Mouse (Mus musculus): ENCODE results near the gene Lpp. TPM values are rescaled to one million over a fixed set of nuclear protein-coding genes. Genes with fewer than 3 reads are reported as not detected.

The Lpp gene
- total RNA-seq, 1 experiment from 2014 or later = 24.1 TPM

DNA sequence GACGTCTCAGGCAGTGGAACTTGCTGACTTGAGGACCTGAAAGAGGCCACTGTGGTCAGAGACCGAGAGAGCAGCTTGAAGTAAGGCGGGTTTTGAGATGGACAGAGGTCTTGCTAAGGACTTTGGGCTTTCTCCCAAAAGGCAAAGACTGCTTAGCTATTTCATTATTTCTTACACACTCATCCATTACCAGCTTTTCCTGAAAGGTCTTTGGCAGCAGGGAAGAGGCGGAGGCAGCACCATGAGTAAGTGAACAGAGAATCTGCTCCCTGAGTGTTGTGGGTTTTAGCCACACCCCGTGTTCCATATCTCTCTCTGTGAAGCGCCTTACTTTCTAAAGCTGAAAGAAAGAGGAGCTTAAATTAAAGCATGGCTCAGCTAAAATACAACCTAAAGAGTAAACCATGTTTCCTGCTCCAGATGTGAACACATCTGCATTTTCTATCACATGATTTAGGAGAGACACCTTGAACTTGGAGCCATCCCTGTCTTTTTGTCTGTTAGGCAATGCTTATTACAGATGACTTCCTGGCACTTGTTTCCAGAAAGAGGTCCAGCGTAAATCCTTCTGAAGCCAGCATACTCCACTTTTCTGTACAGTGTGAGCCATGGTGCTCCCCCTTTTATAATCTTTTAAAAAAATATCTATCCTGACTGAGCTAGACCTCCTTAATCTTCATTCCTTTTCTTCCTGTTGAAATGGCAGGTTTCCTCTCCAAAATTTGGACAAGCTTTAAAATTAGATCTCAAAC is 520.5 kb downstream of the Lpp start:
- ATAC-seq (ENCODE audit: extremely low read depth, insufficient number of reproducible peaks, low FRiP score, poor library complexity, severe bottlenecking) = no peak

DNA sequence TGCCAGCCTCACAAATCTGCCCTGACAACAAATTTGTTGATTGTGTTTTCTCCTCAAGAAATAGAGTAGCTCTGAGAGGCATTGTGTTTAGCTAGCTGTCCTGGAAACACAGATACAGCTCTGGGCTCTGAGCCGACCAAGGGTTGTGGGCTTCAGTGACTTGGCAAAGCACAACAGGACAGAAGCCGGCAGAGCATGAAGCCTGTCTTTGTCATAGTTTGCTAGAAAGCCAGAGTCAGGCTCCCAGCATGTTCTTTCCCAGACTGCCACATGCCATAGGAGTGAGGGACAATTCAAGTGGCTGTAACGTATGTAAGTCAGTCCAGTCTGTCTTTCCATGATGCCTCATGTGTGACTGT is 521.1 kb downstream of the Lpp start:
- no peak for ATAC-seq (ENCODE audit: extremely low read depth, insufficient number of reproducible peaks, low FRiP score, poor library complexity, severe bottlenecking)

DNA sequence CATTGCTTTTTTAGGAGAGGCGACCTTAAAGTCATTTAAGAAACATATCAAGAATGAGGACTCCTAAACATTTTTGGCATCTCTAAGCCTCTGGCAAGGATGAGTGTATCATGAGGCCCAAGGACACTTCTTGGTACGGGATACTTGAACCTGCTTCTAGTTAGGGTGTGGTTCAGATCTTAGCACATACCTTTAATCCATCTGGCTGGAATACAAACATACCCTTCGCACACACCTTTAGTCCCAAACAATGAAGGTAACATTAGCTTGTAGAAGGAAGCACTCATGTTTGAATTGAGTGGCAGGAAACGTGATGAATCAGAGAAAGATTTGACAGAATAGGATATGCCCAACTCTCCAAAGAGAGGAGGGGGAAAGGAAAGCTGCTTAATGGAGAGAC is 522.2 kb downstream of the Lpp start:
- ATAC-seq (ENCODE audit: extremely low read depth, insufficient number of reproducible peaks, low FRiP score, poor library complexity, severe bottlenecking) = no peak

DNA sequence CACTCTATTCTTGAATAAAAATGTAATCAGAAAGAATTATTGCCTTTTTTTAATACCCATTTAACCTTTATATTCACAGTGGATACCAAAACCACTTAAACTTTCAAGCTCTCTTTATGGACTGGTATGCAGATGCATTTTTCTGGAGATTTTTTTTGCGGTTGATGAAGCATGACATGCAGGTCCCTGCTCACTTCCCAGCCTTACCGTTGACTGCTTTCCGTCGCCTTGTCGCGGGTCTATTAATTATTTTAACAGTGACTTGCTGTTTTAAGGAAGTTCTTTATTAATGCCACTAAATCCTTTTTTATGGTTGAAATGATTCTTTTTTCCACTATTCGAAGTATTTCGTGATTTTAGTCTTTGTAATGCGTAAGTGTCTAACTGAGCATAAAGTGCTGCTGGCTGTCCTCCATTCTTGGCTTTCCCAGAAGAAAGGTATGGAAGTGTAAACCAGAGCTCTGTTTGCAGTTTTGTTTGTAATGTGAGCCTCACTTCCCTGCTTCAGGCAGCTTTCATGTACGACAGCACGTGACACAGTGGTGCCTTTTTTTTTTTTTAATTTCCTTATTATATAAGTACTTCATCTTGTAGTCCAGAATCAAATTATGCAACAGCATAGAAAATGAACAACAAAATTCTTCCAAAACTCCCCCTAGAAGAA is 526.2 kb downstream of the Lpp start:
- no peak for ATAC-seq (ENCODE audit: extremely low read depth, insufficient number of reproducible peaks, low FRiP score, poor library complexity, severe bottlenecking)

DNA sequence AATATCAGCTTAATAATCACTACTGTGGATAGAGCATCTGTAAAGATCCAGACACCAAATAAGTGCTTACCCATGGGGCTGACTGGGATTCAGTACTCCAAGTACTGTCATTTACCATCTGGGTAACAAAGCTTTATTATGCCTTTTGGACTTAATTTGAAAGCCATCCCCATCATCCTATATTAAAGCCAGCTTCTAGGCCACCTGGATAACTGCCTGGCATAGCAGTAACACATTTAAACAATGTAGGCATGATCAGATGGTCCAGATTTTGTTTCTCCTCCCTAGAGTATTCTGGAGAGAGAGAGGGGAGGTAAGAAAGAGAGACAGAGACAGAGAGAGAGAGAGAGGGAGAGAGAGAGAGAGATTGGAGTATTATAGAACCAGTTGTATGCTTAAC is 536.8 kb downstream of the Lpp start:
- ATAC-seq (ENCODE audit: extremely low read depth, insufficient number of reproducible peaks, low FRiP score, poor library complexity, severe bottlenecking) = no peak

DNA sequence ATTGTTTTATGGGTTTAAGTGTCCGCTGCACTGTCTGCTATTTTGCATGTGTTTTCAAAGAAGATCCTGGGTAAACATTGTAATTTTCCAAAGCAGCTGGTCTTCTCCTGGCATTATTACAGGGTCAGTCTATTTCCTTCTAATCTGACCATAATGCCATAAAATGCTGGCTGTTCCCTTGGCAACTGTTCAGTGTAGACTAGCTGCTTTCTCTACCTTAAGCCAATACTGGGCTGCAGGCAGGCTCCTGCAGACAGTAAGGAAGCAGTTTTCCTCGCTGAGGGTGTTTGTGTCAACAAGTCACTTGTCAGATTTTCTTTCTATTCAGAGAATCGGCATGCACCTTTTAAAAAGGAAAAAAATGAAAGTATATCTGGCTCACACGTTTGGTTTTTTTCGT is 537.3 kb downstream of the Lpp start:
- no peak for ATAC-seq (ENCODE audit: extremely low read depth, insufficient number of reproducible peaks, low FRiP score, poor library complexity, severe bottlenecking)

DNA sequence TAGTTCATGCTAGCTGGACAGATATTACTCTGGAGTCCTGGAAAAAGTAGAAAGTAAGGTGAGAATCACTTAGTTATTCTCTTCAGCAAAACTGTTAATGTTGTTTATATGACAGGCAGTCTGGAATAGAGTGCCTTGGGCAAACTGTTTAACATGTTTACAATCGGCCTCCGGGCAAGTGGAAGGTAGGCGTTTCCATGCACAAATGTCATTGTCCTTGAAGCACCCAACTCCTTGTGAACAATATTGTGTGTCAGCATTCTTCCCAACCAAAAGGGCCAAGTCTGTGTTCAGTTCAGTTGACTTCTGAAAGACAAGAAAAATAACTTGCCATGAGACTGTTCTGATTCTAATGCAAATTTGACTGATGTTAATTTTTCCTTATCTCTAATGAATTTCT is 539.5 kb downstream of the Lpp start:
- ATAC-seq (ENCODE audit: extremely low read depth, insufficient number of reproducible peaks, low FRiP score, poor library complexity, severe bottlenecking) = no peak

DNA sequence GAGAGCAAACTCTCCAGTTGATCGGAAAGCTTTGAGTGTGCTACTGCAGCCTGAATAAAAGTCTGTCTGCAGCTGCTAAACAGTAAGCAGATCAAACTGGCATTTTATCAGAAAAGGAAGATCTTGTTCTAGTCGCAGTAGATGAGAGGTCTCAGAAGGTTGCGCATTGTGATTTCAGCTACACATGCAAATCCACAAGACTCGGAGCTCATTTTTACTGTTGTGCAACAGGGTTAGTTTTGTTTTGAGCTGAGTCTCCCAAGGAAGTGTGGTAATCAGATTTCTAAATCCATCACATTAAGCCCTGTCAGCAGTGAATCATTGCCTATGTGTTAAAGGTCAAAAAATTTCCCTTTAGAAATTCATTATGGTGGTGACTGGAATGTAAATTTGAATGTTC is 540.4 kb downstream of the Lpp start:
- ATAC-seq (ENCODE audit: extremely low read depth, insufficient number of reproducible peaks, low FRiP score, poor library complexity, severe bottlenecking) = no peak

DNA sequence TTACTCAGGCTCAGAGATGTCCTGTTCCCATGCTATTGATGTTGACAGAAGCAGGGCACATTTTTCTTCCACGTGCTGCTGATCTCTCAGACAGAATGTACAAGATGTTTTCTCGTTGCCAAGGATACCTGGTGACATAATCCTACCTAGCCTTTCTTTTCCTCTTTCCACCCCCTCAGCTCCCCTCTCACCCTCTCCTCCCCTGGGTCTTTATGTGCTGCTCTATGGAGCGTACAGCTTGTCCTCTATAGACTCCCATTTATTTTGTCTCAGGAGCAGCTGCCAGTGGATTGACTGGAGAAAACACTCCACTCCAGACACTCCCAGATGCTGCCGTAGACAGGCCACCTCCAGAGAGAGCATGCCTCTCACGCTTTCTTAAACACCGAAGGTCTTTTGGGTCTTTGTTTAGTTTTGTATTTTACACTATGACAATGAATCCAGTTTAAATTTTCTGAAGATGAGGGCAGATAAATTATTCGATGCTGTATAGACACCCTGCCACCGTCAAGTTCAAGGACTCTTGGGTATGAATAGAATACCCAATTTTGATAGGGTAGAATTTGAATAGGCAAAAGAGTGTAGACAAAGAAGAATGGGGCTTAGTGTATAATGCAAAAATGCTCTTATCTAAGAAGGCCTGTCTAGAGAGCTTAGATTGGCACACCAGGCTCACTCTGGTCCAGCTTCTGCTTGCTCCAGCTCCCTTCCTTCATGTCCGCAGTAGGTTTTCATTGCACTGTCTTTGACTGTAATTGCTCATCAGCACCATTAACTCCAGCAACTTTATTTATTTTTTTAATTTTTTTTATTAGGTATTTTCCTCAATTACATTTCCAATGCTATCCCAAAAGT is 548.2 kb downstream of the Lpp start:
- no peak for ATAC-seq (ENCODE audit: extremely low read depth, insufficient number of reproducible peaks, low FRiP score, poor library complexity, severe bottlenecking)

DNA sequence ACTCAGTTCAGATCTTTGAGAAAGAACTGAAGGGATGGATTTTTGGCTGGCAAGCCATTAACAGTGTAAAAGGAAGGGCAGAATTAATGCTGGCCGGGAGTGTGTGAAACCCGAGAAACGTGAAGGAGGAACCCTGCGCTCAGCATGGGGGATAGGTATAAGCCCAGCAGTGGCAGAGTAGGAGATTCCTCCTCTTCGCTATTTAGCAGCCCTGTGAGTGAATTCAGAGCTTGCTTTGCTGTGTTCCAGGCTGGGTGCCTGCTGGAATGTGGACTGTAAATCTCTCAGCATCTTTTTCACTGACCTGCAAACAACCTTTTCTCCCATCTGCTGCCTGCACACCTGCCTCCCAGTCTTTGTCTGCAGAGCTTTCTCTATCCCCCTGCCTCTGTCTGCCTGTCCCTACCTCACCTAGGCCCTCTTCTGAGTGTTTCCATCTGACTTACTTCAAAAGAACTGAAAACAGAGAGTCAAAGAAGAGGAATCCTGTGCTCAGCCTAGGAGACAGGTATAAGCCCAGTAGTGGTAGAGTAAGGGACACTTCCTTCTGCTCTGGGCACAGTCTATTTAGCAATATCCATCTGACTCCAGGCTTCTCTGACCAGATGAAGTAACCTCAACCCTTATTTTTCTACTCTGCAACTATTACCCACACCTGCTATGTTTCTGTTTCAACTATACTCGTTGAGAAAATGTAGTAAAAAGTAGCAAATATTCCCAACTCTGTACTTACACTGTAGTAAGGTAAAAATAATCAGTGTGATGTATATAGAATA is 550.4 kb downstream of the Lpp start:
- no peak for ATAC-seq (ENCODE audit: extremely low read depth, insufficient number of reproducible peaks, low FRiP score, poor library complexity, severe bottlenecking)

DNA sequence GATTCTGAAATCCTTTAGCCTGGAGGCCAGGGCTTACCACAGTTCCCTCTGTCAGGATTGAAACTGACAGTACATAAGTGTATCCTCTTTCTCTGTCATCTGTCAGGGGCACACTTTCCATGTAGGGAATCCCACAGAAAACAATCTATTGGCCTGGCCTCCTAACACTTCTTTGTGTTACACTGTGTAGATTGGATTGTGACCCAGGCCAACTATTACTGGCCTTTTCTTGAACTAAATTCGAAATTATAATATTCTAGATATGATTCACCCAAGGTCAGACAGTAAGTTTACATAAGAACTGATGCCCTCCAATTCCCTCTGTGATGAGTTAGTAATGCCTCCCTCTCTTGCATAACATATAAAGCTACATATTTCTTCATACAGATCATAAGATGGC is 553.0 kb downstream of the Lpp start:
- ATAC-seq (ENCODE audit: extremely low read depth, insufficient number of reproducible peaks, low FRiP score, poor library complexity, severe bottlenecking) = no peak

DNA sequence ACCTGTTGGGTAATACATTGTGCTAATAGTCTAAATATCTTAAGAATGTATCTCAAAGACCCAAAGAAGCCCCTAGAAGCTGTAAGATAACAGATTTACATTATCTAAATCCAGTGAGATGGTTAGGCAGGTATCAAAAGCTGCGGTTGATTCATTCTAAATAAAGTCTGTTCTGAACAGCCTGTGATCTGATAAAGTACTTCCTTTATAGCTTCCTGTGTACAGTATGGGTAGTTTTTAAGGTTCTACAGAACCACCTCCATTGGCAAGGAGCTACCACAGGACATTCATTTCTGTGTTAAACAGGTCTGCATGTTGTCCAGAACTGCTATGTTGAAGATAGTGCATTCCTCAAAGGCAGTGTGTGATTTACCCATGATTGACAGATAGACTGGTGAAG is 554.2 kb downstream of the Lpp start:
- no peak for ATAC-seq (ENCODE audit: extremely low read depth, insufficient number of reproducible peaks, low FRiP score, poor library complexity, severe bottlenecking)

DNA sequence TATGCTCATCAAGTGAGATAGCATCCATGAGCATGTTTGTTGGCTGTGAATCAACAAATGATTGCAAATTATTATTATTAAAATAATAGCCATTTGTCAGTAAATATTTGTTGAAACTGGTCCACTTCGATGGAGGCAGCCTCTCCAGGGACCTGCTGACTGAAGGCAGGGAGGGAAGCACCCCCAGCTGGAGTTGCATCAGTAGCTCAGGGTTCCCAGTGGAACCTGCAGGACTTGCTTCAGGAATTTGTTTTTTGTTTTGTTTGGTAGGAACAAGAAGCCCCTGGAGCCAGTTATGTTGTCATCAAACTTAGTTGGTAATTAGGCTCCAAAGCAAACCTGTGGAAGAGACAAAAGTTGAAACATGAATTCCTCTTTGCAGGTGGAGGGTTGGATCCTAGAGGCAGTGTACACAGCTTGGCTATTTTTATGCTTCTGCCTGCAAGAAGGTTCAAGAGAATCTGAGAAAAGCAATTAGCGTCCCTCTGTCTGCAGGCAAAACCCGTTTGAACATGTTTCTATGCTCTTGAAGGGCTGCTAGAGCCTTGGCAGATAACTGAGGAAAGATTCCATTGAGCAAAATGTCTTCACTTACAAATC is 554.9 kb downstream of the Lpp start:
- no peak for ATAC-seq (ENCODE audit: extremely low read depth, insufficient number of reproducible peaks, low FRiP score, poor library complexity, severe bottlenecking)

DNA sequence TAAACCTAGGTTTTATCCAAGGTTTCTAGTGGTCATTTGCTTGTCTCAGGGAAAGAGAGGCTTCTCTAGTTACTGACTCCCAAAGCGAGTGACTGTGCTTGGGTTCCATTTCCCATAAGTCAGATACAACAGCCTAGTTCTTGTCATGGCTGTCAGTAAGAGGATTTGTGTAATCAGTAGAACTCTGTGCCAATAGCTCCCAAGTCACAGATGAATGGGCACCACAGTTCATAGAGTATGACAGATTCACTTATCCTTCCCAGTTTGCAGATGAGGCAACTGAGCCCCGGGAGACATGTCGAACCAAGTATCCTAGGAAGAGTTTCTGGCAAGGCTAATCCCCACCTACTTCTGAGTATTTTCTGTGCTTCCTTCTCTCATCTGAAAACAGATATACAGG is 556.0 kb downstream of the Lpp start:
- no peak for ATAC-seq (ENCODE audit: extremely low read depth, insufficient number of reproducible peaks, low FRiP score, poor library complexity, severe bottlenecking)

DNA sequence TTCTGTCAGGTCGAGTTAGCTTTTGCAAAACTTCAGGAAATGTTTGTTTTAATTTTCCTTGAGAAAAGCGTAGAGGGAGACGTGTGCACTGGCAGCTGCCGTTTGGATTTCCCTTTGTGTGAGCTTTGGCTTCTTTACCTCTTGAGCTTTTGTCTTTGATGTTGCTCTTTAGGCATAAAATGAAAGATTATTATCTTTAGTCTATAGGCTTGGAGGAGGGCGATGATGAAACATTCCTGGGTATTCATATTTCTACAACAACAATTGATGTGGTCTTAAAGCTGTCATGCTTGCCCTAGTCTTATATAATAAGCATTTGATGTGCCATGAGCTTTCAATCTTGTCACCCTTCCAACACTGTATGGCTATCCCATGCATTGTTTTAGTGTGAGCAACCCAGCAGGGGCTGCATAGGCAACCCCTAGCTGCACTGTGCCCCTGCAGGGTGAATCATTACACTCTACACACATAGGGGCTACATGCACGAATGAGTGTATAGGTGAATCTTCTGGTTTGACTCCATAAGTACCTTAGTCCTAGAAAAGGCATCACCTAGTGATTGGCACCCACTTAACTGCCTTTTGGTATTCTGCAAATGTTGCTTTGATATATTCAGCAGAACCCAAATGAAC is 556.9 kb downstream of the Lpp start:
- ATAC-seq (ENCODE audit: extremely low read depth, insufficient number of reproducible peaks, low FRiP score, poor library complexity, severe bottlenecking) = no peak

DNA sequence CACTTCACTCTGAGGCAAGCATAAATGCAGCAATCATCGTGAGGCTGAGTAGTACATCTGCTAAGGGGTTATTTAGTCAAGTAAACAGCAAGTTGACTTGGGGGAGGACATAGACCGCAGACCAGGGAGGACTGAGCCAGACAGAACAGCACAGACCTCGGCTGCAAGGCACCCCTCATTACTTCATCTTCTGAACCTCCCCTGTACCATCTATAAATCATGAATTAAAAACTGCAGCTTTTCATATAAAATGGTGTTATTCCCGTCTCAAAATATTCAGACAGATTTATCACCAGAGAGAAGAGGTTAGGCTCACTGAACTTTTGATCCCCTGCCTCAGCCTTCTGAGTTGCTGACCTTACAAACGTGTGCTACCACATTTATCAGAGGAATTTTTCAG is 558.6 kb downstream of the Lpp start:
- ATAC-seq (ENCODE audit: extremely low read depth, insufficient number of reproducible peaks, low FRiP score, poor library complexity, severe bottlenecking) = no peak

DNA sequence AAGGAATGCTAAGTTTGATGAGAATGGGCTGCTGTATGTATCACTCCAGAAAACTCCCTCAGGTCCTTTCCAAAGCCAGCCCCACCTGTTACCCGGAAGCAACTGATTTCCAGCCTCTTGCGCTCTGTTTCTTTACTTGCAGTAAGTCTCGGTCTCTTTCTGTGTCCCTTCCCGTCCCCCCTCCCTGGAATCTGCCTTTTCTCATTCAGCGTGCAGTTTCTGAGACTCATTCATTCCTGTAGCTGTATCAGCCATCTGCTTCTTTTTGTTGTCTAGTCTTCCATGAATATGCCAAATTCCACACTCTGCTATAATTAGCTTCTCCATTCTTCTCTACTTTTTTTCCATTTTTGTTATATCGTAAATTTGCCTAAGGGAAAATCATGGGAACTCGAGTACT is 561.7 kb downstream of the Lpp start:
- ATAC-seq (ENCODE audit: extremely low read depth, insufficient number of reproducible peaks, low FRiP score, poor library complexity, severe bottlenecking) = no peak

DNA sequence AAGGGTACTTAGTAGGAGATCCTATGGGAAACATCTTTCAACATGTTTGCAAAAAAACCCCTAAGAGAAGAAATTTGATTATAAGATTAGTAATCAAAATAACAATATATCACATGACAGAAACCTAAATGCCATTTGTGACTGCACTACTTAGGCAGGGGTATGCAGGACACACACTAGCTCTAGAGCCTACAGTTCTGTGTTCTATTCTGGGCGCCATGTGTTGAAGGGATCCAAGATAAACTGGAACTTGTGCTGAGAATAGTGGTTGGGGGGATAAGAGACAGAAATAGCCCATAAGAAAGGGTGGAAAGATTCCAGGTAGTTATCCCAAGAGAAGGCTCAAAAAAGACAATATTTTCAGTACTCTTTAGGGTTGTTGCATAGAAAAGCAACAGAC is 565.4 kb downstream of the Lpp start:
- no peak for ATAC-seq (ENCODE audit: extremely low read depth, insufficient number of reproducible peaks, low FRiP score, poor library complexity, severe bottlenecking)
